Mouse (Mus musculus): ENCODE measurements around the gene 4930438A08Rik.

Gene 4930438A08Rik

GRCm38 (mm10) chr11:58324614-58325229 is 50.1 kb downstream of the 4930438A08Rik start:
- no peak for DNase-seq

GRCm38 (mm10) chr11:58326781-58327180 is 52.2 kb downstream of the 4930438A08Rik start:
- DNase-seq = no peak

GRCm38 (mm10) chr11:58329906-58330275 is 55.3 kb downstream of the 4930438A08Rik start:
- DNase-seq = no peak

GRCm38 (mm10) chr11:58330276-58331148 is 55.9 kb downstream of the 4930438A08Rik start, which contains the start of the genes Zfp672 and Sh3bp5l:
Gene Zfp672 (minus strand): TSS chr11:58330339.
Gene Sh3bp5l (plus strand): TSS chr11:58330724.
- DNase-seq = peak; percentile 84 to 89

GRCm38 (mm10) chr11:58331149-58331495 is 56.5 kb downstream of the 4930438A08Rik start:
- DNase-seq = no peak

- no peak for DNase-seq
Measured at GRCm38 (mm10) chr11:58331546-58331945, 56.9 kb downstream of the 4930438A08Rik start.

- peak in 1 of 2 experiments; percentile 40 for DNase-seq
Measured at GRCm38 (mm10) chr11:58334746-58335145, 60.1 kb downstream of the 4930438A08Rik start.

Data from cerebellum, postnatal 36 days (tissue).